Mouse (Mus musculus) thymus, postnatal 4 days (tissue): ENCODE results near the gene Atp2b2.

Experiments used
- DNase-seq: peaks from one replicate; pipeline ENCODE4 v3.0.0; 2021

Gene Atp2b2

DNA sequence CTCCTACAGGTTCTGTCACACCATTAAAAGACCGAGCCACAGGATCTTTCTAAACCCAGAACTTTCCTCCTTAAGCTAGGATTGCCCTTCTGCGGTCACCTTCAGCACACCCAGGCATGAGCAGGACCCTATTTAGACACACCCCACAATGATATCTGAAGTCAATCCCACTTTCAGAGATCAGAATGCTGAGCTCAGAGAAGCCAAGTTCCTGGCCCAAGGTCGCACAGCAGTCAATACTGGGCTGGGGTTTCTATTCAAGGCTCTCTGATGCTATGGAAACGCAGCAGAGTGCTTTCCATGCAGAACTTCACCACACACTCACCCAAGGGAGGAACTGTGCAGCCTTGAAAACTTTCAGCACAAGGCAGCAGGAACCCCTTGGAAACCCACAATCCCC, 157.6 kb downstream of the Atp2b2 start:
- DNase-seq = no peak

DNA sequence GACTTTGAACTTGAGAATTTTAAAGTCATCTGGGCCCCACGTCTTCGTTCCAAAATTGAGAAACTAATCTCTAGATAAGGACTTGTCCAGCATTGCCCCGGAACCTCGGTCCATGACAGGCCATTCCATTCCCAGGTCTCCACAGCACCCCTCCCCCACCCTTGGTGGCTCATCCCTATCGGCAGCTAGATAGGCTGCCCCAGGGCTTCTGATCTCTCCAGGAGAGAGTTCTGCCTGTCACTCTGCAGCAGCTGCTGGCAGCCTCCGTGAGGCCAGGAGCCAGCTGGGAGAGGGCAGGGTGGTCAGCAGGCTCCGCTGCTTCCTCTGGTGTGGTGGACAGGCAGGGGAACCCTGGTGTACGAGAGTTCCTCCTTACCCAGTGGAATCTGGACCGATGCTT, 159.2 kb downstream of the Atp2b2 start:
- DNase-seq = no peak

GRCm38 (mm10) chr6:113882396-113882795, 160.0 kb downstream of the Atp2b2 start:
- DNase-seq = no peak

- peak; percentile 45 for DNase-seq
Observed at GRCm38 (mm10) chr6:113881561-113882243, 160.7 kb downstream of the Atp2b2 start.

GRCm38 (mm10) chr6:113879366-113879765, 163.0 kb downstream of the Atp2b2 start:
- DNase-seq = no peak

DNA sequence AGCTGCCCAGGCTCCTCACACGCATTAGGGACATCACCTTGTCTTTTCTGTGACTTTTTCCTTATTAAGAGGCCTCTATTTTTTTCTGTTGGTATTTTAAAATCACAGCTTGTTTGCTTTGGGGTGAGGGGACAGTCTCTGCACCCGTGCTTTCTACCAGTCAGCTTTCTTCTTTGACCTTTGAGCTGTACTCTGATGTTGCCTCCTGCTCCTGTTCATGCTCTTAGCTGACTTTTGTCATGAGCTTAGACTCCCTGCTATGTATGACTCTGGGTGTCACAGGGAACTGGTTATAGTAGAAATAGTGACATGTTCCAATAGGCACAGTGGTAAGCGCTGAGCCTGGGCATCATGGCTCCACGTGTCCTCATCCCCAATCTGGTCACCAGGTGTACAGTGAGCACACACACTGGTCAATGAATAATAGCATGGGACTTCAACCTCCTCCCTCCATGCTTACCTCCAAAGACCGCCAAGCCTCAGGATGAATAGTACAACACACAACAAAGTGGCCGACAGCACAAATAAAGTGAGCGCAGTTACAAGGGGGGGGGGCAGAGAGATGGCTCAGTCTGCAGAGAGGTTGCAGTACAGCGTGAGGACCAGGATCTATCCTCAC, 163.8 kb downstream of the Atp2b2 start:
- no peak for DNase-seq

- no peak for DNase-seq
Observed at GRCm38 (mm10) chr6:113876585-113876984, 165.8 kb downstream of the Atp2b2 start.

GRCm38 (mm10) chr6:113875201-113875600, 167.2 kb downstream of the Atp2b2 start:
- DNase-seq = no peak

DNA sequence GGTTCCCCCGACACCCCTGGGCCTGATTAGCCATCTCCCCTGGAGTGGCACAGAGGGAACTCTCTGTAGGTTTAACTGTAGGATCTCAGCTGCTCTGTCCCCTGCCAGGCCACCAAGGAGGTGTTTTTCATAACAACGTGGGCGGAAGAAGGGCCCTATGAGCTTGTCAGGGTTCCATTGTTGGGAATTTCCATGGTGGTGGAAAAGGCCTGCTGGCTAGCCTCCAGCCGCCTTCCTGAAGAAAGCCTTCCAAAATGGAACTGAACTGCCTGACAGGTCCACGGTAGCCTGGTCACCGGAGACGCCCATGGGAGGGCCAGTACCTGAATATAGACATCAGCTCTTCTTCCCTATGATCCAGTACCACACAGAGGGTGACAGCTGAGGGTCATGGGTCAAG, 169.8 kb downstream of the Atp2b2 start:
- no peak for DNase-seq

- no peak for DNase-seq
Observed at GRCm38 (mm10) chr6:113870775-113871174, 171.6 kb downstream of the Atp2b2 start.

- DNase-seq = no peak
Observed at GRCm38 (mm10) chr6:113868552-113868951, 173.9 kb downstream of the Atp2b2 start.

DNA sequence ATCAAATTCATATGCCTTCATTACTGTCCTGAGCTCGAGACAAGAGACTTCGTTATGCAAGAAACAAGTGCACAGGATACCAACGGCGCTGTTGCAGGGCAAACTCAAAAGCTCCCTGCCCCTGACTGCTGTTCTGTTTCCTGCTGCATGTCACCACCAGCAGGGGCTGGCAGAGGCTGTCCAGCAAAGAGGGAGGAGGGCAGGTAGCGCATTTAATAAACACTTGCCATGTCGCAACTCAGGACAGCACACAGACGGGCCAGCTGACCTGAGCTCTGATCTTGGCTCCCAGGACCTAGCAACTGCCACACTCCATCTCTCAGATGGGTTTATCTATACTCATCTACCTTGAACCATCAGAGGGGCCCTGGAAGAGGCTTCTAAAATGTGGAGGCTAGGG, 176.7 kb downstream of the Atp2b2 start:
- DNase-seq = no peak

GRCm38 (mm10) chr6:113864812-113865211, 177.6 kb downstream of the Atp2b2 start:
- DNase-seq = no peak

GRCm38 (mm10) chr6:113862955-113863354, 179.5 kb downstream of the Atp2b2 start:
- DNase-seq = no peak

DNA sequence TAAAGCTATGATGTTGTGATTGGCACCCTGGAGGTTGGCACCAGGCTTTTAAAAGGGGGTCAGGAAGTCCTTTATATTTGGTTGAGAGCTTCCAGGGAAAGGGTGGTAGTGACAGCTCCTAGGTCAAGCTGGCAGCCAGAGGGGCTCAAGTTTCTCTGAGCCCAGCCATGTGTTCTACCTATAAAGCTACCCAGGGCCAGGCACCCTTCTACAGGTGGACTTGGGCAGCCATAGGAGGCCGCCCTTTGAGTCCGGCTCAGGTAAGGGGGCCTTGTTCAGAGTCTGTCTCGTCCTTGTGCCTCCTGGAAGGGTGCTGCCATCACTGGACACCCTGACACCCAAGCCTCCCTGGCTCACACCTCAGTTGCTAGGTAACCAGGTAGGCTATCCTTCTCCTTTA, 180.5 kb downstream of the Atp2b2 start:
- DNase-seq = no peak

GRCm38 (mm10) chr6:113861375-113861770, 181.0 kb downstream of the Atp2b2 start:
- DNase-seq = no peak

DNA sequence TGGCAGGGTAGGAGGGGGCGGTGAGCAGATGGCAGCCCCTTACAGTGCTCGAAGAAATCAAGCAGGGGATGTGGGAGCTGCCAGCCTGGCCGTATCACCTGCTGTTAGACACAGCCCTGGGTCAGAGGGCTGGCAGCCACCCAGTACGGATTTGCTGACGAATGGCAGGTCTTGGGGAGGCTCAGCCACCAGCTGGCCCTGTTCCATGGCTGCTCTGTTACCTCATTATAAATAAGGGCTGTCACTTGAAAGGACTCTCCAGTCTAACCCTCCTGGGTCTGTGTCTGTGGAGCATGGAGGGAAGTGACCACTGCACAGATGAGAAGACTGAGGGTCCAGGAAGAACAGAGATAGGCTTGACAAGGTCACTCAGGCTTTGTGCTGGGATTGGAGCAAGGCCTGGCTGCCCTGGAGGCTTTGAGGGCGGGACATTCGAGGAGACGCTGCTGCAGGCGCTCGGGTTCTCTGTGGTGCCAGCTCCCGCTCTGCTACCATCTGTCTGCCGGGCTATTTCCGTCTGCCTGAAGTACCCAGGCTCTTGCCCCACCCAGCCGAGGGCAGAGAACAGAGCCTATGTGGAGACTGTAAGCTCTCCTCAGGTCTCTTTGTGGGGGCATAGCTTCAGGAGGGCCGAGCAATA, 181.6 kb downstream of the Atp2b2 start:
- no peak for DNase-seq

GRCm38 (mm10) chr6:113860023-113860734, 182.2 kb downstream of the Atp2b2 start:
- no peak for DNase-seq

GRCm38 (mm10) chr6:113858317-113858716, 184.1 kb downstream of the Atp2b2 start:
- DNase-seq = no peak

- no peak for DNase-seq
Observed at GRCm38 (mm10) chr6:113857310-113857873, 185.0 kb downstream of the Atp2b2 start.

DNA sequence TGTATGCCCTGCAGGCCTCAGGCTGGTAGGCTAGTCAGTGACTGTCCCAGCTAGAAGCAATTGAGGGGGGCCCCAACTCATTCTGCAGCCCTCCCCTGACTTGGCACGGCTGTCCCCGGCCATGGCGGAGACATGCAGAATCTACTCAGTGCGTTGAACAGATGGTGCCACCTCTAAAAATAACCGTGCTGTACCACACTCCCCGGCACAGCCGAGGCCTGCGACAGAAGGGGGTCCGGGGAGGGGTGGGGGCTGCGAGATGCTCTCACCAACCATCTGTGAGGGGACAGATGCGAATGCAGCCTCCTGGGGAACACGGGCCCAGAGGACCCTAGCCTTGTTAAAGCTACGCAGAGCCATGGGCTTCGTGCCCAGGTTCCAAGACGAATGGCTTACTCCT, 185.6 kb downstream of the Atp2b2 start:
- DNase-seq = no peak

- DNase-seq = no peak
Observed at GRCm38 (mm10) chr6:113856095-113856646, 186.2 kb downstream of the Atp2b2 start.

DNA sequence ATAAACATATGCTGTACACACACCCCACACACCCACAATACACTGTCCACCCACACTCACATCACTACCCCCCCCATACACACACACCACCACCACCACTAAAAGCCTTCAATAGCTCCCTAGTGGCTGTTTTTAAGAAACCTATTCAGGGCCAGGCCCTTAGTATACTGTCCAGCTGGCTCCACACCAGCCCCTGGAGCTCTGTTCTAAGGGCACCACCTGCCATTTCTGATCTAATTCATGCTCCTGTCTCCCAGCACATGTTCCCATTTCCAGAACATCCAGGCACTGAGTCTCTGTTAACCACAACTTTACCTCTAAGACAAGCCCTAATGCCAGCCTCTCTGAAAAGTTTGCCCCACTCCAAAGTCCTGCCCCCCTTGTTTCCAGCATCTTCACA, 186.8 kb downstream of the Atp2b2 start:
- no peak for DNase-seq
